Mouse (Mus musculus) left cerebral cortex, postnatal 10 days (tissue): ENCODE measurements around the gene Gm8050. TPM values are rescaled to one million over a fixed set of nuclear protein-coding genes. Genes with fewer than 3 reads are reported as not detected.
A peak's percentile ranks its signal among the peaks of the same experiment; 100 is the strongest.
"Not testable (repeated sequence)": the region's sequence is repeated elsewhere in the genome, so short reads cannot be mapped to it uniquely, and the experiment has no call there.

Experiments
- DNase-seq, 2 experiments: peaks; one replicate each; pipeline ENCODE4 v3.0.0; 2021 to 2022; ENCODE audit warnings: low spot score in 2 of 2, mixed read lengths in 1 of 2; ENCODE audit errors: extremely low spot score in 1 of 2
- intact Hi-C: fragments of 180-260 bp; cut with DNase I; formaldehyde crosslinking; loops from one replicate; pipeline ENCODE4 v1.15.1; 2025
- total RNA-seq, 2 experiments: library from RNA; stranded (reverse); gene quantifications; 2 replicates each; pipeline ENCODE4 v1.2.3; 2021

Gm8050 gene
- under 1 TPM in 1 of 2 experiments, not detected in 1; 0.21 TPM for total RNA-seq

DNA sequence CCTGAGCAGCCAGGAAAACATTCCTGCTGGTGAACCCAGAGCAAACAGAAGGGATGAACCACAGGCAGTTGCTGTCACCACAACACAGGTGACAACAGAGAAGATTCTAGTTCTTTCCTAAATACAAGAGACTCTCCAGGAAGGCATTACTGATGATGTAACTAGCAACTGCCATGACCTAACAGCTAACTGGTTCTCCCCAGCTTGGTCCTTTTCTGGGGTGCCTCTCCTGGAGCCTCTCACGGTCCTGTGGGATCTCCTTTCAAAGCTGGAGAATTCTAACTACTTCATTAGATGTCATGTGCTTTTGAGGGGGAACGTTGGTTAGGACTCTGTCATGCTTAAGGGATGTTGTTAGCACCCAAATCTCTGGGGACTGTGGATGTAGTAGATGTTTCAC, at the start of gene Gm8050:
Gene Gm8050, minus strand, starts transcription at position 101 of the 400 bp plus-strand sequence.
- intact Hi-C loops, DNase-seq: not testable (repeated sequence)

- intact Hi-C loops, DNase-seq: not testable (repeated sequence)
These were observed 37.1 kb upstream of the Gm8050 start for GRCm38 (mm10) chr14:6757231-6757536.

DNA sequence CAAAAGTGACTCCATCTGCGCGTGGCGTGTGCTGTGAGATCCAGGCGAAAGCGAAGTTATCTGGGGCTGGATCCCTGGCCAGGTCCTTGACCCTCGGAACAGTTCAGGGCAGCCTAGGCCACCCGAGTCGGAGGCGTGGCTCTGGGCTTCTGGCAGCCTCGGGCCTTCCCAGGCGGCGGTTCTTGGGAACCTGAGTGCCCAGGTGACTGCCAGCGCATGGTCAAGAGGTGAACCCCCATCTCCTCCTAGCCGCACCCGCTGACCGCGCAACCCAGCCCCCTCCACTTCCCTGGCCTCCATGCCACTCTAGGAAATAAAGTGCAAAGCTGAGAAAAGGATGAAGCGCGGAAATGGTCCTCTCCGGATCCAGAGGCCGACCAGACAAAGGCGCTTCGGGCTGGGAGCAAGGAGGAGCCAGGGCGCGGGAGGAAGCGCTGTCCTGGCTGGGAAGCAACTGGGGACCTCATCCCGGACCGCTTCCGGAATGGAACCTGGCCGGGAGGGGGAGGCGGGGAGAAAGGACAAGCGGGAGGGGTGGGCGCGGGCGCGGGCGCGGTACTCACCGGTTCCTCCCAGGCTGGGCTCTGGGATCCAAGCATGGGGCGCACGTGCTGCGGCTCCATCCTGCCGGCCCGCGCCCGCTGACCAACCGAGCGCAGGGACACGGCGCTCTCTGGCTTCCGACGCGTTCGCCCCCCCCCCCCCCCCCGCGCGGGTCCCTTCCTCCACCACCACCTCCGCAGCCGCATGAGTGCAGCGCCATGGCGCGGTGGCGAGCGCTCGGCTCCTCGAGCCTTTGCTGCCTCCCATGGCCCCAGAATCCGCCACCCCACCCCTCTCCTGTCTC, 36.6 kb upstream of the Gm8050 start:
- DNase-seq, result peak in 1 of 2 experiments; percentile 21
- intact Hi-C loops, result not testable (repeated sequence)

- DNase-seq, intact Hi-C loops: not testable (repeated sequence)
These were observed 22.2 kb upstream of the Gm8050 start, which contains the start of gene Gm3636 for GRCm38 (mm10) chr14:6742232-6742631. Gm3636 (minus strand) TSS chr14:6742332.

DNA sequence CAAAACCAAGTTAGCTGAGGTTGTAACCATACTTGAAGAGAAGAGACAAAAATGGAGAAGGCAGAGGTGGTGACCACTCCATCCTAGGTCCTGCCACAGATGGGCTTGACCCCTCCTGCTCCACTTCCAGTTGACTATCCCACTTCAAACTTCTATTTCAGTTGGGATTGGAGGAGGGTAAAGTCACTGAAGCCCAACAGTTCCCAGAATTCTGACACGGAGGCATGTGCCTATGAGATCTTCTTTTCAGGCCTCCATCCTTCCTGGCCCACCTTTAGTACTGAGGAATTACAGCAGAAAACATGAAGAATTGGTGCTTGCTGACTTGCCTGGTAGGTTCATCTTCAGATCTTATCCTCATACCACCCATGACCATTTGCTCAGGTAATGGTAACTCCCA, 36.0 kb downstream of the Gm8050 start, which contains the start of gene Gm10251:
Gene Gm10251, minus strand, starts transcription at position 101 of the 400 bp plus-strand sequence.
- DNase-seq, intact Hi-C loops: not testable (repeated sequence)

Other genes starting within 250 kb of the Gm8050 start
- gene Gm8356, start 183.0 kb downstream of the Gm8050 start, total RNA-seq, result not detected
- 1 to 10 TPM in 1 of 2 experiments, under 1 TPM in 1; 0.60 to 1.4 TPM for gene Gm3629, start 129.6 kb downstream of the Gm8050 start, total RNA-seq
- not detected for gene Gm3460, start 97.8 kb downstream of the Gm8050 start, total RNA-seq
- gene Gm10251, start 36.1 kb downstream of the Gm8050 start, total RNA-seq, result not detected
- 1 to 10 TPM; 5.1 to 6.9 TPM for gene Gm3636, start 22.1 kb upstream of the Gm8050 start, total RNA-seq
- not detected for gene Gm8362, start 54.2 kb upstream of the Gm8050 start, total RNA-seq
- 1 to 10 TPM in 1 of 2 experiments, not detected in 1; 1.0 TPM for gene Gm3642, start 120.1 kb upstream of the Gm8050 start, total RNA-seq
- gene Gm3667, start 169.7 kb upstream of the Gm8050 start, total RNA-seq, result 1 to 10 TPM; 4.3 to 4.5 TPM